Mouse (Mus musculus): ENCODE data around the gene Reep3.

Reep3 gene

GRCm38 (mm10) chr10:67053475-67053874 is 43.3 kb downstream of the Reep3 start:
- no peak for DNase-seq (ENCODE audit: low read depth, low spot score)

- DNase-seq (ENCODE audit: low read depth, low spot score) = no peak
Observed at GRCm38 (mm10) chr10:67052429-67052828, 44.3 kb downstream of the Reep3 start.

DNA sequence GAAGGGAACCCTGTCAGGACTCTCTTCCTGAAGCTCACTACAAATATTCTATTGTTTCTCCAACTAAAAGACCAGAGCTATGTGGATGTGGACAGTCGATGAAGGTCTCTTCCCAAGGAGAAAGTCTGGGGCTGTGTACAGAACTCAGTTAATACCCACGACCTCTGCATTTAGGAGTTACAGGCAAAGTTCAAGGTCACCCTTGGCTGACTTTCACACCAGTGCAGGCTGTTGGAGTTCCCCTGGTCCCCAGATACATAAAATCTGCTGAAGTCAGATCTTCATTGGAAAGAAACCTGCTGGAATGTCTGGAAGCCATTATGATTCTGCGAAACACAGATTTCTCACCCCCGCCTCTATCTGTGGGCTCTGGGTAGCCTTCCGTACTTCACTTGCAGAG is 45.3 kb downstream of the Reep3 start:
- no peak for DNase-seq (ENCODE audit: low read depth, low spot score)

DNA sequence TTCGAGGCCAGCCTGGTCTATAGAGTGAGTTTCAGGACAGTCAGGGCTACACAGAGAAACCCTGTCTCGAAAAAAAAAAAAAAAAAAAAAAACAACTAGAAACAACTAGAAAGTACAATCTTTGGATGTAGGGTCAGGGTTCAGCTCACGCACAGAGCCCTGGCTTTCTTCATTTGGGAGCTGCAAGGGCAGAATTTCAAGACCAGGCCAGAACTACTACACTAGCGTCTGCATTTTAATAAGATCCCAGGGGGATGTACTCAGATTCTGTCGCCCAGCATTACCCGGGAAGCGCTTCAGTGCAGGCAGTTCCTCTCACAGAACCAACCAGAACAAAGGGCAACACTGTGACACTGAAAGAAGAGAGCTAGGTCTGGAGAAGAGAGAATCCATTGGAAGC is 46.0 kb downstream of the Reep3 start:
- DNase-seq (ENCODE audit: low read depth, low spot score) = no peak

DNA sequence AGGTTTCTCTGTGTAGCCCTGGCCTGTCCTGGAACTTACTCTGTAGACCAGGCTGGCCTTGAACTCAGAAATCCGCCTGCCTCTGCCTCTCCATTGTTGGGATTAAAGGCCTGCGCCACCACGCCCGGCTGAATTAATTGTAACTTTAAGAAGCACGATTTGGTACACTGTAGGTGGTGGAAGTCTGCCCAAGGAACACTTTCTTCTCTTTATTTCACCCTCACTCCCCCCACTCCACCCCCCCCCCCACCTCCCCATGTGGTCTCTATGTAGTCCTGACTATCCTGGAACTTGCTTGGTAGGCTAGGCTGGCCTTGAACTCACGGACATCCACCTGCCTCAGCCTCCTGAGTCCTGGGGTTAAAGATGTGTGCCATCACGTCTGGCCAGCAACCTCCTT is 47.1 kb downstream of the Reep3 start:
- DNase-seq (ENCODE audit: low read depth, low spot score) = no peak

- no peak for DNase-seq (ENCODE audit: low read depth, low spot score)
Observed at GRCm38 (mm10) chr10:67048871-67049615, 47.7 kb downstream of the Reep3 start.

DNA sequence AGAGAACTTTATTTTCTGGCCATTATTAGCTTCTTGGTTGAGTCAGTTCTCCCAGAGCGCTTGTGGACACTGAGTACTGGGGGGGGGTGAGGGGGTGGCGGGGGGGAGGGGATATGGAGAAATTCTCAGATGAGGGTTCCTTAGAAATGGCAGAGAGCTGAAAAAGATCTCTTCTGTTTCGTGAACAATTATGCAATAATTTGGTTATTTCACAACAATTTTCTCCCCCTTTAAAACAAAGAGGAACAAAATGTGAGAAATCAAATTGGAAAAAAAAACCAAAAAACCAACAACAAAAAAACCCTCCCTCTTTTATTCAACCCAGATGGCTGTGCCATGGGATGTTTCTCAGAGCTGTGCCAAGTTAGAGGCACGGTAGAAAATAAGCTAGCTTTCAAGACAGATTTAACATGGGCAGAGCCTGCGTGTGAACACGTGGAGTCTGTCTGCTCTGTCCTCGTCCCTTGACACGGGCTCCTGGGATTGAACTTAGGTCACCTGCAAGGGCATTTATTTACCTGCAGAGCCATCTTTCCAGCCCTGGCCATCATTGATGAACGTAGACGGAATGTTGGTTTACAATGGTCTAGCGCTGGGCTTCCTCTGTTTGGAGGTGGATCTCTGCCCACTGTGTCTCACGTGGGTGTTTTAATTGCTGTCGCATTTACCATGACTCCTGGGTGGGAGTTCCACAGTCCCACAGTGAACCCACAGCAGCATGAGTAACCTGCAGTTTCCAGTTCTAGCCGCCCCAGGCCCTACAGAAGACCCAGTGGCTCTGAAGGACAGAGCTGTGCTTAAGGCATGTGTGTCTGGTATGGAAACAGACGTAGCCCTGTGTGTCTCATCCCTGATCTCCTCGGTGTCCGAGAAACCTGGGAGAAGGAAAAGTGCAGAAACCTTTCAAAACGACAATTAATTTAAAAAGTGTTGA is 48.8 kb downstream of the Reep3 start:
- DNase-seq (ENCODE audit: low read depth, low spot score) = no peak

GRCm38 (mm10) chr10:67045192-67045899 is 51.4 kb downstream of the Reep3 start:
- DNase-seq (ENCODE audit: low read depth, low spot score) = no peak

DNA sequence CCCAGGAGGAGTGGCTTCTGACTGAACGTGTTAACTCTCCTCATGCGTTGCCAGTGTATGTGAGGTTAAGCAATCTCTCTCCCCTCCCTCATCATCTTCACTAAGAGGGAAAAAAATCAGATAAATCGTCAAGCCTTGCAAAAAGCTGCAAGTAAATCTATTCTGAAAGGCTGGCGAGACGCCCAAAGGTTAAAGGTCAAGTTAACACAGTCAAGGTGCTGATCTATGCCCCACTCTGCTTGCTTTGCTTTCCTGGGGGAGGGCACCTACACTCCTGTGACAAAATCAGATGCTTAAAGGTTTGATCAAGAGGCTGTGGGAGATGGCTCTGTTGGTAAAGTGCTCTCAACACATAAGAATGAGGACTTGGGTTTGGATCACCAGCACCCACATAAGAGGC is 52.4 kb downstream of the Reep3 start:
- no peak for DNase-seq (ENCODE audit: low read depth, low spot score)

GRCm38 (mm10) chr10:67043236-67043635 is 53.5 kb downstream of the Reep3 start:
- DNase-seq (ENCODE audit: low read depth, low spot score) = no peak

DNA sequence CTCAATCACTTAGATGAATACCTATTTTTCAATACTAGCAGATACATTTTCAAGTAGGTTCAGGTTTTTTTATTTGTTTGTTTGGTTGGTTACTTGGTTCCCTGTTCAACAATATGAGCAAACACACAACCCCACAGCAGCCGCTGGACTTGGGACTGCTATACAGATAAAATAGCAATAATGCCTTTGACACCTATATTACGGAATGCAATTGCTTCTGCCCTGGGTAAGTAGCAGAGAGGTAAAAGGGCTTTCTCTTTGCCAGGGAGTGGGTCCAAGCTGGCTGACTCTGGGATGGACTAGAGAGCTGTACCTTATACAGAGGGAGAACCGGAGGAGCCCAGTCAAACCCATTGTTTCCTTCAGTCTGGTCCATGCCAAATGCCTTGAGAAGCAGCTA is 56.3 kb downstream of the Reep3 start:
- no peak for DNase-seq (ENCODE audit: low read depth, low spot score)

- no peak for DNase-seq (ENCODE audit: low read depth, low spot score)
Observed at GRCm38 (mm10) chr10:67039001-67039400, 57.7 kb downstream of the Reep3 start.

GRCm38 (mm10) chr10:67036542-67036941 is 60.2 kb downstream of the Reep3 start:
- DNase-seq (ENCODE audit: low read depth, low spot score) = no peak

- DNase-seq (ENCODE audit: low read depth, low spot score) = no peak
Observed at GRCm38 (mm10) chr10:67036141-67036540, 60.6 kb downstream of the Reep3 start.

- no peak for DNase-seq (ENCODE audit: low read depth, low spot score)
Observed at GRCm38 (mm10) chr10:67031186-67031585, 65.6 kb downstream of the Reep3 start.

DNA sequence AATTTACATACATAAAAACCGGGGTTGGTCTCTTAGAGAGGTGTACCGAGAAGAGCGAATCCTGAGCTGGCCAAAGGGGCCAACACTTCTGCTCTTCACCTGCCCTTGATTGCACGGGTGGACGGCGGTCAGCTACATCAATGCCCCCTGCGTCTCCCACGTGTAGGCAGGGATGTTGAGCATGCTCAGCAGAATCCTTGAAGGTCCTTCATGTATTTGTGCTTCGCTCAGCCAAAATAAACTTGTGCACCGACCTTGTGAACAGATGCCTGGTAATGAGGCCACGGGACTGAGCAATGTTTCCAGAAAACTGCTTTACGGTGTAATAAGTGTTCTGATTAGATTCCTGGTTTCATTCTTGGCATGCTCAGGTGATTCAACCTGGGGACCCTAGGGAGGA is 67.4 kb downstream of the Reep3 start:
- DNase-seq (ENCODE audit: low read depth, low spot score) = no peak

DNA sequence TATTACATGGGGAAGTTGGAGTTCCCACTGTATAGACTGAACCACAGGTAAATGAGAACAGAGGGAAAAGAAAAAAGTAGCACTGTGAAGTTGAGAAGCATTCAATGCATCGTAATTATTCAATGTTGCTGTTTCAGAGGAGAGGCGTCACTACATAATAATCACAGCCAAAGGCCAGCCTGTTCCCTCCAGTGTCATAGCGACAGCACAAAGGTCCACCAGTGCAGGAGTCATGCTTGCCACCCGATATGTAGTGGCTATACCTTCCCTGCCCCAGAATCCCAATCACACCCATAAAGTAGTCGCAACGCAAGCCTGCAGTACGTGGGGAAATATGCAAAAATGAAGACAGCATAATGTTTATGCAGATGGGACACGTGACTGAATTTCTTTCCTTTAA is 70.4 kb downstream of the Reep3 start:
- DNase-seq (ENCODE audit: low read depth, low spot score) = no peak

- DNase-seq (ENCODE audit: low read depth, low spot score) = no peak
Observed at GRCm38 (mm10) chr10:67025573-67026236, 71.0 kb downstream of the Reep3 start.

- DNase-seq (ENCODE audit: low read depth, low spot score) = no peak
Observed at GRCm38 (mm10) chr10:67024391-67024790, 72.4 kb downstream of the Reep3 start.

DNA sequence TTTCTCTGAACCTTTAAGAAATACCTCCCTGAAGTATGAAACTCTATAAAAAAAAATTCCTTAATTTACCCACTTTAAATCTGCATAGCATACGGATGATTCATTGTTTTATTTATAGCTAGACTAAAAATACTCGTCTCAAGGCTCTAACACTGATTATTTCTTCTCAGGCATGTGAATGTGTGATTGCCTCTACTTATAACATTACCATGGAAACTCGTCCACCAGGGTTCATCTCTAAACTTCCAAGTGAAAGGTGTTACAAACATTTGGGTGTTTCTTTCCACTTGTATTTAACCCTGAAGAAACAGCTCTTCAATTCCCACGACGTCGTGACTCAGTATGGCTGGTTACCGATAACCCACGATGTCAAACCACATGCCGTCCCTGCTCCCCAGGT is 73.7 kb downstream of the Reep3 start:
- no peak for DNase-seq (ENCODE audit: low read depth, low spot score)

- no peak for DNase-seq (ENCODE audit: low read depth, low spot score)
Observed at GRCm38 (mm10) chr10:67021494-67021893, 75.3 kb downstream of the Reep3 start.

GRCm38 (mm10) chr10:67018875-67019274 is 77.9 kb downstream of the Reep3 start:
- no peak for DNase-seq (ENCODE audit: low read depth, low spot score)
